Mouse (Mus musculus) testis, adult 2 months (tissue): ENCODE measurements around the gene Ptges3l. TPM values are rescaled to one million over a fixed set of nuclear protein-coding genes. Genes with fewer than 3 reads are reported as not detected.

Experiments used
- H3K27ac ChIP-seq: fragments of 200-500 bp; 2 replicates; pipeline ENCODE4 v1.5.1; 2012; ENCODE audit warnings: low read depth, low read length; ENCODE audit not compliant: control insufficient read depth, insufficient read depth
- H3K27me3 ChIP-seq: fragments of 200-500 bp; 2 replicates; pipeline ENCODE4 v1.6.1; 2012; ENCODE audit warnings: mild to moderate bottlenecking, low read length, moderate library complexity; ENCODE audit not compliant: control insufficient read depth, insufficient read depth
- H3K36me3 ChIP-seq: fragments of 200-500 bp; 2 replicates; pipeline ENCODE4 v1.6.1; 2012; ENCODE audit warnings: mild to moderate bottlenecking, low read length; ENCODE audit not compliant: control insufficient read depth, insufficient read depth
- H3K4me1 ChIP-seq: fragments of 200-500 bp; 2 replicates; pipeline ENCODE4 v1.6.1; 2012; ENCODE audit warnings: low read length; ENCODE audit not compliant: control insufficient read depth, insufficient read depth
- H3K4me3 ChIP-seq: fragments of 200-500 bp; 2 replicates; pipeline ENCODE4 v1.5.1; 2012; ENCODE audit warnings: low read depth, mild to moderate bottlenecking, low read length, moderate library complexity, mixed read lengths; ENCODE audit not compliant: control insufficient read depth
- CTCF ChIP-seq: fragments of 200-500 bp; IDR thresholded peaks from 2 replicates; pipeline ENCODE4 v1.5.1; 2012; ENCODE audit warnings: low read depth, mild to moderate bottlenecking, inconsistent platforms, low read length, moderate library complexity; ENCODE audit not compliant: control insufficient read depth, insufficient read depth, insufficient replicate concordance
- POLR2A ChIP-seq: fragments of 200-500 bp; IDR thresholded peaks from 2 replicates; pipeline ENCODE4 v1.6.1; 2012; ENCODE audit warnings: low read depth, mild to moderate bottlenecking, inconsistent platforms, low read length, moderate library complexity; ENCODE audit not compliant: control insufficient read depth
- polyA plus RNA-seq: library from polyadenylated mRNA; depleted of rRNA; stranded (reverse); fragments of >200 nt; gene quantifications from 2 replicates; pipeline ENCODE4 v1.2.3, GENCODE M21; 2012

The Ptges3l gene
- polyA plus RNA-seq, 1 experiment, result 39.1 TPM

DNA sequence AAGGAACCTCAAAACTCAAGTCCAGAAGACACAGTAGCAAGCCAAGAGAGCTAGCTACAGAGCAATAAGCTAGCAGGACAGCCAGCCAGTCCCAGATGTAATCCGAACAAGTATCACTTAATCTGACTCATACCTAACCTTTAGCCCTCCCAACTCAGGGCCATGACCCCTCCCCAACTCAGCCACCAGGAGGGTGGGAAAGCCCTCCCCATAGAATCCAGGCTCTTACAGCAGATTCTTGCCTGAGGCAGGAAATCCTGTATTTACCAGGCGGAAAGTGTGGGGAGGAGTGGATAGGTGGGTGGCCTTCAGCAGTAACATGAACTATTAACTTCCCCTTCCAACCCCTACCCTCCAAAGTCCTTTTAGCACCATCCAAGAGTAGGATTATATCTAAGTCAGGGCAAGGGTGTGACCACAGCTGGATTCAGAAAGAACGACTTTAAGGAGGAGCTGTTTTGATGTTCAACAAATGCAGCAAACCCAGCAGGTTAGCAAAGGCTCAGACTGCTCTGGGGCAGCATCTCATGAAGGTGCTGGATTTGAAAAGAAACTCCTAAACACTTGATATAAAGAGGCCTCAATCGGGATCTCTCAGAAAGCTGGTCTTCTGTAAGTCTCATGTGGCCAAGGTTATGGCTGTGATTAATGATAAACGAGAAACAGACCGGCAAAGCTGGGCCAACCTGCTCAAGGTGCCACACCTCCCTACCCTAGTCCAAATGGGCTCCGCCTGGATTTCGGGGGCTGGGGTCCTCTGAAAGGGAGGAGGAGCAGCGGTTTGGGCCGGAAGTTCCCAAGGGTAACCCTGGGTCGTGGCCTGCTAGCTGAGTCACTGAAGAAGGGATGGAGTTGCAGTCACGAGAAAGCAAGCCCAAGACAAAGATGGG is 39.3 kb upstream of the Ptges3l start, which contains the start of gene Rnd2:
Rnd2 (plus strand) TSS at position 789 of the 890 bp plus-strand sequence.
- Histone ChIP-seq H3K27me3 (no peaks in the 10 kb centered on the region), H3K36me3 (no peaks in the 10 kb centered on the region), H3K4me1 (peaks cover 30% of the 10 kb centered on the region), H3K4me3 (peak within 1 kb of the TSS; percentile 91), H3K27ac (peak within 1 kb of the TSS; percentile 44)
- no peak for TF ChIP-seq POLR2A
- TF ChIP-seq CTCF, result no peak

DNA sequence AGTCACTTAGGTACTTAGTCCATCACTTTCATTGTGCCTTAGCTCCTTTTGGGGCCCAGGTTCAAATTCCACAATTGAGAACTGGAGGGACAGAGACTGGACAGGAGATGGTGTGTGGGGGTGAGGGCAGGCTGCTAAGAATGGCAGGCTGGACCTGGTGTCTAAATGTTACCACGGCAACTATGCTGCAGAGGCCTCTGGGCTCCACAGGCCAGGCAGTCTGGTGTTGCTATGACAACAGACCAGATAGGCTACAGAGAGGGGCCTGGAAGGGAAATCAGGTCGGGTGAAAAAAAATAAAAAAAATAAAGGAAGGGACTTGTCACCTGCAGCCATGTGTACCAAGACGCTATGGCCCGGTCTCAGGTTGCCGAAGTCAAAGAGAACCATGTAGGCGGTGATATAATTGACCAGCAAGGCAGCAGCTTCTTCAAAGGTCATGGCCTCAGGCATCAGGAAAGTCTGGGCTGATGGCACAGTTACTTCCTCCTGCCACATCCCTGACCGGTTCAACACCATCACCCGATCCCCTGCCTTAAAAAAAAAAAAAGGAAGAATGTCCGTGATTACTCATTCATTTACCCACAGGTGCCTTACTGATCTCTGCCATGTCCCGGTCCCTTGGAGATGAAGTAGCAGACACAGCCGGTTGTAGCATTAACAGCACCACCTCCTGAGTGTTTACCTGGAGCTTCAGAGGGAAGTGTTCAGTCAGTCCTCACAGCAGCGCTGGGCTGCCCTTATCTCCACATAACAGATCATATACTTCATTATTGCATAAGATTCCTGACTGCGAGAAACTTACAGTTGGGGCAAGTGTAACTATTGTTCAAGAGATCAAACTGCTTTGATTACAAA is 37.7 kb upstream of the Ptges3l start:
- Histone ChIP-seq H3K36me3 (no peaks in the 10 kb centered on the region), H3K27ac (no peak overlapping the region), H3K4me1 (peaks cover 24% of the 10 kb centered on the region), H3K4me3 (peak overlapping the region; percentile 75), H3K27me3 (no peaks in the 10 kb centered on the region)
- TF ChIP-seq CTCF (no peak), POLR2A (no peak; the same call in 1 of the 2 replicates)

DNA sequence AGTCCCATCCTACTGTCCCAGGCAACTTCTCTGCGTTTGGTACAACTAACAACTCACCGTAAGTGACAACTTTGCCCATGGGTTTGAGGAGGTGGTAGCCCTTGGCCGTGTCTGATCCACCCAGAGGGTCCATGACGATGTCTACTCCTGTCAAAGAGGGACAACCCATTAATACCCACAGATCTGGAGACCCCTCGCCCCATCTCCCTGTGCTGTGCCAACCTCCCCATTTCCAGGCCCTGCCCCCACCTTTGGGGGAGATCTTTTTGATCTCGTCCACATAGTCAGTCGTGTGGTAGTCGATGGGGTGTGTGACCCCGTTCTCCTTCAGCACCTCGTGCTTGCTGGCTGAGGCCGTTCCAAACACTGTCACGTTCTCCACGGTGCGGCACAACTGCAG is 37.0 kb upstream of the Ptges3l start:
- Histone ChIP-seq H3K27me3 (no peaks in the 10 kb centered on the region), H3K4me1 (peaks cover 21% of the 10 kb centered on the region), H3K4me3 (peak overlapping the region; percentile 75), H3K27ac (no peak overlapping the region), H3K36me3 (no peaks in the 10 kb centered on the region)
- TF ChIP-seq POLR2A, result no peak

DNA sequence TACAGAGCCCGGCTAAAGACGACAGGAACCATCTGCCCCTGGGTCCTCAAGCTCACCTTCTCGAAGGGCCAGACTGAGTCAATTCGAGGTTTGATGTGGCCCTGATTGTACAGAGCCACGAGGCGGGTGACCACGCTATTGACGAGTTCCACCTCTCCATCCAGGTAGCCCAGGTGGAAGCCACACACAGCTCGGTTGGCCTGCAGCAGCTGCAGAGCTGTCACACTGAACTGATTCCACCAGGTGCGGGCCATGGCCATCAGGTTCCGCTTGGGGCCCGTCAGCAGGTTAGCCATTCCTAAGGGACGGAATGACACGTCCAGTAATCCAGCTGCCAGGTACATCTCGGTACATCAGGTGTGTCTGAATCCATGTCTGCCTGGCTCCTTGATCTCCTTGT is 35.2 kb upstream of the Ptges3l start:
- no peaks in the 10 kb centered on the region for H3K36me3 ChIP-seq
- no peak overlapping the region for H3K27ac ChIP-seq
- H3K4me1 ChIP-seq, result peaks cover 18% of the 10 kb centered on the region
- H3K27me3 ChIP-seq, result no peaks in the 10 kb centered on the region
- TF ChIP-seq POLR2A, result no peak
- TF ChIP-seq CTCF, result no peak
- no peak overlapping the region for H3K4me3 ChIP-seq

DNA sequence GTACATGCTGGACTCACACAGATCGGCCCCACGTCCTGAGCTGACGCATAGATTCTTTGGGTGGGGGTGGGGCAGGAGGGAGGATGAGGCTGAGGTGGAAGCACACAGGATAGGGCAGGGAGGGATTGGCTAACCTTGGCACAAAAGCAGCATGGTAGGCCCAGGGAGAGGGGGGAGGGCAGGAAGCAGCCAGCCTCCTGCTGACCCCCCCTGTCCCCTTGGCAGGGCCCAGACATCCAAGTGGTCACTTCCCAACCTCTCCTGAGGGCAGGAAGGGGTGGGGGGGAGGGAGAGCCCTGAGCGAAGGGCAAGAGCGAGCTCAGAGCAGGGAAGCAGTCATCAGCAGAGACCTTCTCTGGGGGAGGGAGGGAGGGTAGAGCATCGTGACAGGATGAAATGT is 34.6 kb upstream of the Ptges3l start:
- no peak overlapping the region for H3K27ac ChIP-seq
- TF ChIP-seq POLR2A (no peak), CTCF (no peak)
- H3K4me1 ChIP-seq, result peaks cover 15% of the 10 kb centered on the region
- no peak overlapping the region for H3K4me3 ChIP-seq
- no peaks in the 10 kb centered on the region for H3K36me3 ChIP-seq
- no peaks in the 10 kb centered on the region for H3K27me3 ChIP-seq

DNA sequence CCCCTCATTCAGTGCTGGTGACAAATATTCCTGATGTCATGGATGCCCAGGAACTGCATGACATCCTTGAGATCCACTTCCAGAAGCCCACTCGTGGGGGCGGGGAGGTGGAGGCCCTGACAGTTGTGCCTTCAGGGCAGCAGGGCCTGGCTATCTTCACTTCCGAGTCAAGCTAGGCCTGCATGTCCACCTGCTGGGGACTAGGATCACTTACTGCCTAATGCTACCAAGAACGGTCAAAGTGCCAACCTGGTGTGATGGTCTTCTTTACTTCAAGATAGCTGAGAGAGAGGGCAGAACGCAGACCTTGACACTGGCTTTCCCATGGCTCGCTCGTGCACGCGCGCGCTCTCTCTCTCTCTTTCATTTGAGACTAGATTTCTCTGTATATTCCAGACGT is 33.1 kb upstream of the Ptges3l start:
- H3K27me3 ChIP-seq, result no peaks in the 10 kb centered on the region
- H3K36me3 ChIP-seq, result no peaks in the 10 kb centered on the region
- TF ChIP-seq POLR2A, result no peak
- no peak for TF ChIP-seq CTCF
- H3K4me3 ChIP-seq, result no peak overlapping the region
- no peak overlapping the region for H3K27ac ChIP-seq
- H3K4me1 ChIP-seq, result peaks cover 11% of the 10 kb centered on the region

DNA sequence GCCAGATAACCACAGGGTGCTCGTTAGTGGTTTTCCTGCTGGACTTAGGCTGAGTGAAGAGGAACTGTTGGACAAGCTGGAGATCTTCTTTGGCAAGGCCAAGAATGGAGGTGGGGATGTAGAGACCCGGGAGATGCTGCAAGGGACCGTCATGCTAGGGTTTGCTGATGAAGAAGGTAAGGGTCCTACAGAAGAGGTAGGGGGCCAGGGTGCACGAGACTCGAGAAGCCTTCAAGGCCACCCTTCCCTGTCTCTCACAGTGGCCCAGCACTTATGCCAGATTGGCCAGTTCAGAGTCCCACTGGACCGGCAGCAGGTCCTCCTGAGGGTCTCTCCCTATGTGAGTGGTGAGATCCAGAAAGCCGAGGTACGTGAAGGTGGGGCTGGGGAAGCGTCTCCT is 32.5 kb upstream of the Ptges3l start:
- Histone ChIP-seq H3K36me3 (no peaks in the 10 kb centered on the region), H3K27ac (no peak overlapping the region), H3K4me3 (no peak overlapping the region), H3K27me3 (no peaks in the 10 kb centered on the region), H3K4me1 (peaks cover 6% of the 10 kb centered on the region)
- TF ChIP-seq POLR2A (no peak), CTCF (no peak)
